Mouse (Mus musculus) left cerebral cortex, adult 6 months (tissue): ENCODE measurements around the gene 1700123O20Rik. TPM values are rescaled to one million over a fixed set of nuclear protein-coding genes. Genes with fewer than 3 reads are reported as not detected.

Source experiments
- long read RNA-seq, 2 experiments: library from polyadenylated mRNA; unstranded; transcript quantifications; one replicate each; pipeline ENCODE4 v2.0.0; 2019 to 2020
- polyA plus RNA-seq: library from polyadenylated mRNA; unstranded; fragments of <200 nt; fragmentation: Nextera tagmentation; gene quantifications from 2 replicates; pipeline ENCODE4 v1.2.3, GENCODE M21; 2021

1700123O20Rik gene
- polyA plus RNA-seq = 44.0 and 47.2 TPM in 2 replicates
- long read RNA-seq, experiment 1, transcript 1700123O20Rik-201 (2 exons, 1,843 nt) = major isoform, 72 of 80 reads
- long read RNA-seq, experiment 1, partial matches to known transcripts = 0 of 80 reads
- long read RNA-seq, experiment 1, other reads (novel, unspliced or antisense) = 5 of 80 reads
- long read RNA-seq, experiment 2, transcript 1700123O20Rik-201 (2 exons, 1,843 nt) = major isoform, 45 of 50 reads
- long read RNA-seq, experiment 2, partial matches to known transcripts = 2 of 50 reads
- long read RNA-seq, experiment 2, other reads (novel, unspliced or antisense) = 3 of 50 reads

DNA sequence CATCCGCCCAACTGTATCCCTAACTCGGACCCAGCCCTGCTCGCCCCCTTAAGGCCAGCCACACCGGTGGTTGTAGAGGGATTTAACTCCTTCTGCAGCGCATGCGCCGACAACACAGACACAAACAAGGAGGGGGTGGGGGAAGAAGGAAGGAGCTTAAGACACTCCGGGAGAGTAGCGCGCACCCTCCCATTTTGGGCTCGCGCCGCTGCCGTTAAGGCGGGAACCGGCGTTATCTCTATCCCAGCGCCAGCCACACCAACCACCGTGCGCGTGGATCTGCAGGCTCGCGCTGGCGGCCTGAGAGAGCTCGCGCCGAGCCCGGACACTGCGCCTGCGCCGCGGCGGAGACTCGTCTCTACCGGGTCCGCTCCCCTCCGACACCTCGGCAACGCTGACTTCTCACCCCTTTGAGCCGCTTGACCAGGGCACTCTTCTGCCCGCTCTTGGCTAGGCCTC, at the start of gene 1700123O20Rik:
TSS of gene 1700123O20Rik (plus strand) at position 154 of the 459 bp plus-strand sequence.

DNA sequence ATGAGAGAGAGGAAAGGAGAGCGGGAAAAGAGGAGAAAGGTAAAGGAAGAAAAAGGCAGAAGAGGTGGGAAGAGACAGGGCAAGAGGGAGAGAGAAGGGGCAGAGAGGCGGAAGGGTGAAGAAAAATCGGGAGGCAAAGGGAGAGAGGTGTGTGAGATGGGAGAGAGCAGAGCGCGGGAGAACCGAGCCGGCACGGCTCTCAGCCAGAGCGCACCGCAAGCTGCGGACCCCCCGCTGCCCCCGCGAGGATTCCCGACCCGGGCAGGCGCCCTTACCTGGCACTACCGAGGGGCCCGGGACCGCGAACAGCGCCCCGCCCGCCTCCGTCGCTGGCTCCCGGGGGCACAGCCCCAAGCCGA, 45.1 kb upstream of the 1700123O20Rik start, which contains the start of gene Gm17606:
TSS of gene Gm17606 (plus strand) at position 7 of the 359 bp plus-strand sequence.

GRCm38 (mm10) chr14:54641305-54641969, 44.6 kb upstream of the 1700123O20Rik start, which contains the start of gene Cdh24:
Cdh24 (minus strand) TSS chr14:54641364.

DNA sequence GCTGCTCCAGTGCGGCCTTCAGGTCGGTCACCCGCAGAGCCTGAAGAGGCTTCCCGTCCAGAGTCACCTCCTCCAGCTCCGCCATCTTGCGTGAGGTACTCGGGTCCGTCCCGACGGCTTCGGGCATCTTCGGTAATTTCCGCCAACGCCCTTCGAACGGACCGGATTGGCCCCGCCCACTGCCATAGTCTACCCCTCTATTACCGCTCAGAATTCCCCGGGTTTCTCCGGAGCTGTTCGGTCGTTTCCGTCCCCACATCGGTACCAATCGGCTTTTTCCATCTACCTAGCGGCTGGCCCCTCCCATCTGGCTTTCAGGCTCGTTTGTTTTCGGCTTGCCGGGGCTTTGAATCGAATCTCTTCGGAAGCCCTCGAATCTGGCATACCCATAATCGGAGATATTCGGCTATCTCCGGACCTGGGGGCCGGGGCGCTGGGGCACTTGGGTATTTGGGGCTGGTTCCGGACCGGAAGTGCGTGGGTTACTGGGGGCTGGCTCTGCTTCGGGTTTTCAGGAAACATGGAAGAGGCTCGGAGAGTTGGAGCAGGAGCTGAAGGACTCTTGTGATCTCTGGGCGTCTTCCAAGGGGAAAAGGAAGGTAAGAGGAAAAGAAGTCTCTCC, 617 bp downstream of the 1700123O20Rik start, which contains the start of gene Acin1:
TSS of gene Acin1 (minus strand) at position 410 of the 622 bp plus-strand sequence.

DNA sequence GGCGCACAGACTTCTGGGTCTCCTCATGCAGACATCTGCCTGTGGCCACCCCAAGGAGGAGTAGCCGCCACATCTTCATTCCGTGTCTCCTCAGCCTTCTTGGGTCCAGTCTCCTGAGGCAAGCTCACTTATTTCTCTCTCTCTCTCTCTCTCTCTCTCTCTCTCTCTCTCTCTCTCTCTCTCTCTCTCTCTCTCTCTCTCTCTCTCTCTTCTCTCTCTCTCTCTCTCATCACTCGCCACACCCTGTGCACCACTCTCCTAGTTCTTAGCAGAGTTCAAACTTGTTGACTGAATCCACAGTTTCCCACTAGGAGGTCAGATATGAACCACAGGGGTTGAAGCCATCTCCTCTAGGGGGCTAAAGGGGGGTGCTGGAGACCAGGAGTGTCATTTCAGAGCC, 12.7 kb downstream of the 1700123O20Rik start, which contains the start of gene Gm29776:
TSS of gene Gm29776 (minus strand) at position 101 of the 400 bp plus-strand sequence.

GRCm38 (mm10) chr14:54712074-54712473, 26.1 kb downstream of the 1700123O20Rik start, which contains the start of gene Cebpe:
Cebpe (minus strand) TSS chr14:54712174.

Other genes with a start within 250 kb of the 1700123O20Rik start
- 7.2 and 18.6 TPM in 2 replicates for gene Lrp10, start 222.1 kb upstream of the 1700123O20Rik start, polyA plus RNA-seq
- gene Rem2, start 210.1 kb upstream of the 1700123O20Rik start, polyA plus RNA-seq = 8.8 and 13.8 TPM in 2 replicates
- 32.7 and 35.9 TPM in 2 replicates for gene Prmt5, start 168.7 kb upstream of the 1700123O20Rik start, polyA plus RNA-seq
- 3.4 and 4.0 TPM in 2 replicates for gene Haus4, start 131.6 kb upstream of the 1700123O20Rik start, polyA plus RNA-seq
- gene Ajuba, start 108.7 kb upstream of the 1700123O20Rik start, polyA plus RNA-seq = 0.34 and 0.49 TPM in 2 replicates
- 1.6 and 3.0 TPM in 2 replicates for gene 4931414P19Rik, start 80.2 kb upstream of the 1700123O20Rik start, polyA plus RNA-seq
- 598 and 663 TPM in 2 replicates for gene Psmb5, start 68.2 kb upstream of the 1700123O20Rik start, polyA plus RNA-seq
- 0.05 and 0.11 TPM in 2 replicates for gene Psmb11, start 64.8 kb upstream of the 1700123O20Rik start, polyA plus RNA-seq
- gene Gm17606, start 45.3 kb upstream of the 1700123O20Rik start, polyA plus RNA-seq = not detected in 2 replicates
- gene Cdh24, start 44.9 kb upstream of the 1700123O20Rik start, polyA plus RNA-seq = 0.64 and 0.83 TPM in 2 replicates
- 28.3 and 32.9 TPM in 2 replicates for gene Acin1, start 715 bp downstream of the 1700123O20Rik start, polyA plus RNA-seq
- gene Gm29776, start 12.6 kb downstream of the 1700123O20Rik start, polyA plus RNA-seq = not detected in 2 replicates
- not detected in 2 replicates for gene Cebpe, start 26.0 kb downstream of the 1700123O20Rik start, polyA plus RNA-seq
- gene Slc7a8, start 95.7 kb downstream of the 1700123O20Rik start, polyA plus RNA-seq = 17.7 and 25.0 TPM in 2 replicates
- 0.10 TPM in 1 of 2 replicates, not detected in the other for gene Rnf212b, start 127.9 kb downstream of the 1700123O20Rik start, polyA plus RNA-seq
- gene Homez, start 184.7 kb downstream of the 1700123O20Rik start, polyA plus RNA-seq = 5.8 and 7.3 TPM in 2 replicates
- 3.4 and 6.9 TPM in 2 replicates for gene Ppp1r3e, start 191.3 kb downstream of the 1700123O20Rik start, polyA plus RNA-seq
- 7.9 and 8.1 TPM in 2 replicates for gene Bcl2l2, start 197.2 kb downstream of the 1700123O20Rik start, polyA plus RNA-seq
- gene Gm20521, start 197.2 kb downstream of the 1700123O20Rik start, polyA plus RNA-seq = not detected in 2 replicates
- gene Pabpn1, start 206.3 kb downstream of the 1700123O20Rik start, polyA plus RNA-seq = 17.4 and 22.3 TPM in 2 replicates
- 131 and 194 TPM in 2 replicates for gene Slc22a17, start 226.9 kb downstream of the 1700123O20Rik start, polyA plus RNA-seq
- 0.77 and 5.0 TPM in 2 replicates for gene Efs, start 239.9 kb downstream of the 1700123O20Rik start, polyA plus RNA-seq
- gene Il25, start 246.5 kb downstream of the 1700123O20Rik start, polyA plus RNA-seq = 0.10 and 0.20 TPM in 2 replicates